Mouse (Mus musculus): ENCODE data around the gene Fat1. TPM values are rescaled to one million over a fixed set of nuclear protein-coding genes. Genes with fewer than 3 reads are reported as not detected.

Gene Fat1
- polyA plus RNA-seq, 1 experiment = 9.1 TPM

- Histone ChIP-seq H3K36me3 (ENCODE audit: control insufficient read depth, insufficient read depth, low read length) (no peaks in the 10 kb centered on the region), H3K27me3 (ENCODE audit: control insufficient read depth, insufficient read depth, low read length) (no peaks in the 10 kb centered on the region), H3K27ac (ENCODE audit: control insufficient read depth, insufficient read depth, low read depth, low read length) (no peak overlapping the region), H3K4me1 (ENCODE audit: control insufficient read depth, insufficient read depth, low read length) (no peaks in the 10 kb centered on the region; the same call in 1 of the 2 replicates), H3K4me3 (ENCODE audit: control insufficient read depth, low read depth, low read length) (no peak overlapping the region)
- no peak for TF ChIP-seq CTCF (IDR thresholded peaks at IDR 0.05; ENCODE audit: control insufficient read depth, insufficient read depth, insufficient replicate concordance, low read depth, low read length)
- no peak for TF ChIP-seq POLR2A (IDR thresholded peaks at IDR 0.05; ENCODE audit: control insufficient read depth, low read depth, low read length)
Observed at GRCm38 (mm10) chr8:44930058-44930457, 5.2 kb upstream of the Fat1 start.

GRCm38 (mm10) chr8:44932546-44933342, 2.5 kb upstream of the Fat1 start:
- Histone ChIP-seq H3K27ac (ENCODE audit: control insufficient read depth, insufficient read depth, low read depth, low read length) (no peak overlapping the region), H3K36me3 (ENCODE audit: control insufficient read depth, insufficient read depth, low read length) (no peaks in the 10 kb centered on the region), H3K27me3 (ENCODE audit: control insufficient read depth, insufficient read depth, low read length) (no peaks in the 10 kb centered on the region), H3K4me3 (ENCODE audit: control insufficient read depth, low read depth, low read length) (no peak overlapping the region), H3K4me1 (ENCODE audit: control insufficient read depth, insufficient read depth, low read length) (peaks cover 5% of the 10 kb centered on the region)
- TF ChIP-seq CTCF (IDR thresholded peaks at IDR 0.05; ENCODE audit: control insufficient read depth, insufficient read depth, insufficient replicate concordance, low read depth, low read length) (no peak), POLR2A (IDR thresholded peaks at IDR 0.05; ENCODE audit: control insufficient read depth, low read depth, low read length) (no peak)

GRCm38 (mm10) chr8:44933478-44933877, 1.8 kb upstream of the Fat1 start:
- Histone ChIP-seq H3K4me1 (ENCODE audit: control insufficient read depth, insufficient read depth, low read length) (peaks cover 7% of the 10 kb centered on the region), H3K27me3 (ENCODE audit: control insufficient read depth, insufficient read depth, low read length) (no peaks in the 10 kb centered on the region), H3K4me3 (ENCODE audit: control insufficient read depth, low read depth, low read length) (no peak overlapping the region), H3K27ac (ENCODE audit: control insufficient read depth, insufficient read depth, low read depth, low read length) (no peak overlapping the region), H3K36me3 (ENCODE audit: control insufficient read depth, insufficient read depth, low read length) (no peaks in the 10 kb centered on the region)
- TF ChIP-seq CTCF (IDR thresholded peaks at IDR 0.05; ENCODE audit: control insufficient read depth, insufficient read depth, insufficient replicate concordance, low read depth, low read length) (no peak), POLR2A (IDR thresholded peaks at IDR 0.05; ENCODE audit: control insufficient read depth, low read depth, low read length) (no peak)

GRCm38 (mm10) chr8:44934416-44934815, 831 bp upstream of the Fat1 start:
- Histone ChIP-seq H3K27ac (ENCODE audit: control insufficient read depth, insufficient read depth, low read depth, low read length) (no peak overlapping the region), H3K4me3 (ENCODE audit: control insufficient read depth, low read depth, low read length) (peak overlapping the region; percentile 86), H3K4me1 (ENCODE audit: control insufficient read depth, insufficient read depth, low read length) (peaks cover 7% of the 10 kb centered on the region), H3K27me3 (ENCODE audit: control insufficient read depth, insufficient read depth, low read length) (no peaks in the 10 kb centered on the region), H3K36me3 (ENCODE audit: control insufficient read depth, insufficient read depth, low read length) (no peaks in the 10 kb centered on the region)
- TF ChIP-seq CTCF (IDR thresholded peaks at IDR 0.05; ENCODE audit: control insufficient read depth, insufficient read depth, insufficient replicate concordance, low read depth, low read length) (no peak), POLR2A (IDR thresholded peaks at IDR 0.05; ENCODE audit: control insufficient read depth, low read depth, low read length) (no peak)

GRCm38 (mm10) chr8:44935741-44936140, 494 bp downstream of the Fat1 start:
- 0 out of 2 replicates have a peak overlapping the region, but pooled peaks have one; percentile 56 for H3K27ac ChIP-seq (ENCODE audit: control insufficient read depth, insufficient read depth, low read depth, low read length)
- no peak for TF ChIP-seq POLR2A (IDR thresholded peaks at IDR 0.05; ENCODE audit: control insufficient read depth, low read depth, low read length)
- peak; percentile 60; the same call in 1 of the 2 replicates for TF ChIP-seq CTCF (IDR thresholded peaks at IDR 0.05; ENCODE audit: control insufficient read depth, insufficient read depth, insufficient replicate concordance, low read depth, low read length)
- no peaks in the 10 kb centered on the region for H3K27me3 ChIP-seq (ENCODE audit: control insufficient read depth, insufficient read depth, low read length)
- peak overlapping the region; percentile 86 for H3K4me3 ChIP-seq (ENCODE audit: control insufficient read depth, low read depth, low read length)
- H3K4me1 ChIP-seq (ENCODE audit: control insufficient read depth, insufficient read depth, low read length) = peaks cover 7% of the 10 kb centered on the region
- no peaks in the 10 kb centered on the region for H3K36me3 ChIP-seq (ENCODE audit: control insufficient read depth, insufficient read depth, low read length)

GRCm38 (mm10) chr8:44936481-44936961, 1.3 kb downstream of the Fat1 start:
- Histone ChIP-seq H3K4me3 (ENCODE audit: control insufficient read depth, low read depth, low read length) (peak overlapping the region; percentile 79), H3K36me3 (ENCODE audit: control insufficient read depth, insufficient read depth, low read length) (no peaks in the 10 kb centered on the region), H3K27me3 (ENCODE audit: control insufficient read depth, insufficient read depth, low read length) (no peaks in the 10 kb centered on the region), H3K4me1 (ENCODE audit: control insufficient read depth, insufficient read depth, low read length) (peaks cover 7% of the 10 kb centered on the region), H3K27ac (ENCODE audit: control insufficient read depth, insufficient read depth, low read depth, low read length) (no peak overlapping the region)
- TF ChIP-seq CTCF (IDR thresholded peaks at IDR 0.05; ENCODE audit: control insufficient read depth, insufficient read depth, insufficient replicate concordance, low read depth, low read length) = no peak
- no peak for TF ChIP-seq POLR2A (IDR thresholded peaks at IDR 0.05; ENCODE audit: control insufficient read depth, low read depth, low read length)

- H3K4me1 ChIP-seq (ENCODE audit: control insufficient read depth, insufficient read depth, low read length) = peaks cover 7% of the 10 kb centered on the region
- no peaks in the 10 kb centered on the region for H3K27me3 ChIP-seq (ENCODE audit: control insufficient read depth, insufficient read depth, low read length)
- no peak overlapping the region for H3K27ac ChIP-seq (ENCODE audit: control insufficient read depth, insufficient read depth, low read depth, low read length)
- H3K4me3 ChIP-seq (ENCODE audit: control insufficient read depth, low read depth, low read length) = peak overlapping the region; percentile 79
- no peaks in the 10 kb centered on the region for H3K36me3 ChIP-seq (ENCODE audit: control insufficient read depth, insufficient read depth, low read length)
- TF ChIP-seq CTCF (IDR thresholded peaks at IDR 0.05; ENCODE audit: control insufficient read depth, insufficient read depth, insufficient replicate concordance, low read depth, low read length) (no peak), POLR2A (IDR thresholded peaks at IDR 0.05; ENCODE audit: control insufficient read depth, low read depth, low read length) (no peak)
Observed at GRCm38 (mm10) chr8:44937141-44937825, 2.0 kb downstream of the Fat1 start.

Measured in testis, adult 2 months (tissue).